30 mouse cellular contexts compared by ENCODE assay signal in the genomic region with DNA sequence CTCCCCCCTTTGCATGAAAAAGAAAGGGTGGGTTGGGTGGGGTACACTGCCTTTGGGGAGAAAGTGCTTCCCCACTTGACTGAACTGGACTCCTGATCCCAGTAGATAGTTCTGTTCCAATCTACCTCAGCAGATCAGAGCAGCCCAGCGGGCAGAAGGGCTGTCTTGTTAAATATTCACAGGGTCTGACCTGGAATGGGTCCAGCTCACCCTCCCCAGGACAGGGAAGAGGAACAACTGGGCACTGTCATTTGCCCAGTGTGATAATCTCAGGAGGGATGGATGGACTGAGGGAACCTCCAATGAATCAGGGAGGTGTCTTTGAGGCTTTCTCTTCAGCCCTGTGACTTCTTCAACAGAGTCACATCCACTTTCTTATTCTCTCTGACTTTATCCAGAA. TPM values are rescaled to one million over a fixed set of nuclear protein-coding genes. Genes with fewer than 3 reads are reported as not detected.
DNase-seq lines count a peak whose midpoint lies in the region; ATAC-seq and TF ChIP-seq lines count a peak whose summit lies in the region.
"Had no signal": no experiment of that assay in that cellular context is flagged by ENCODE, and none has a peak within 500 bp of the region (broad histone marks: within the 10 kb centered on the region; RNA-seq: fewer than 3 reads in every experiment).

No protein-coding gene starts in this region.

- peak; percentile 93 for DNase-seq in kidney, adult 8-10 months
- DNase-seq in kidney, postnatal 4 days = peak; percentile 61 to 74
- peak; percentile 56 for DNase-seq in liver, postnatal 0 days
- no peak for DNase-seq in adrenal gland, postnatal 14 days
- DNase-seq in forebrain, embryonic 11.5 days (ENCODE audit: low spot score) = no peak
- DNase-seq: adrenal gland, adult 8-10 months; cerebellum, adult 8-10 months; gastrocnemius, postnatal 10 days had no signal

- no peaks in the 10 kb centered on the region for H3K4me1 ChIP-seq in kidney, embryonic 16.5 days (ENCODE audit: insufficient read depth, low read length)
- peaks cover 5% of the 10 kb centered on the region; the same call in 1 of the 2 replicates for H3K4me1 ChIP-seq in liver, postnatal 0 days (ENCODE audit: insufficient read depth)
- H3K4me1 ChIP-seq in midbrain, embryonic 15.5 days = no peaks in the 10 kb centered on the region
- H3K4me1 ChIP-seq in forebrain, embryonic 11.5 days (replicated peaks; ENCODE audit: control insufficient read depth, insufficient read depth, low read length) = no peaks in the 10 kb centered on the region
- H3K4me1 ChIP-seq: embryonic facial prominence, embryonic 15.5 days; lung, embryonic 15.5 days; neural tube, embryonic 13.5 days had no signal

- H3K36me3 ChIP-seq in kidney, embryonic 16.5 days (ENCODE audit: insufficient read depth, low read length) = no peaks in the 10 kb centered on the region
- H3K36me3 ChIP-seq in liver, postnatal 0 days (replicated peaks; ENCODE audit: insufficient read depth, low read length) = no peaks in the 10 kb centered on the region
- H3K36me3 ChIP-seq in midbrain, embryonic 15.5 days (replicated peaks) = no peaks in the 10 kb centered on the region
- no peaks in the 10 kb centered on the region for H3K36me3 ChIP-seq in forebrain, embryonic 11.5 days (ENCODE audit: control insufficient read depth, insufficient read depth, low read length)
- H3K36me3 ChIP-seq: embryonic facial prominence, embryonic 15.5 days; lung, embryonic 15.5 days; neural tube, embryonic 13.5 days had no signal

- no peak overlapping the region for H3K4me3 ChIP-seq in kidney, embryonic 16.5 days (ENCODE audit: low read length)
- H3K4me3 ChIP-seq in liver, postnatal 0 days (ENCODE audit: low read depth, low read length) = no peak overlapping the region
- no peak overlapping the region for H3K4me3 ChIP-seq in midbrain, embryonic 15.5 days
- H3K4me3 ChIP-seq in forebrain, embryonic 11.5 days (ENCODE audit: low read depth, low read length) = no peak overlapping the region
- H3K4me3 ChIP-seq: embryonic facial prominence, embryonic 15.5 days; left cerebral cortex, adult 2 months; lung, embryonic 15.5 days; myocyte; neural tube, embryonic 13.5 days had no signal

- H3K9ac ChIP-seq in kidney, embryonic 16.5 days (replicated peaks; ENCODE audit: low read length) = no peak overlapping the region
- no peak overlapping the region for H3K9ac ChIP-seq in liver, postnatal 0 days (replicated peaks)
- no peak overlapping the region for H3K9ac ChIP-seq in midbrain, embryonic 15.5 days
- no peak overlapping the region for H3K9ac ChIP-seq in forebrain, embryonic 11.5 days (ENCODE audit: low read length)
- H3K9ac ChIP-seq: embryonic facial prominence, embryonic 15.5 days; lung, embryonic 15.5 days; neural tube, embryonic 13.5 days had no signal

- 67% methylated on average over 1 of the region's 1 CpGs for WGBS in kidney, embryonic 16.5 days
- 42% methylated on average over 1 of the region's 1 CpGs for WGBS in liver, postnatal 0 days (ENCODE audit: insufficient replicate concordance)
- WGBS in midbrain, embryonic 15.5 days = 75% methylated on average over 1 of the region's 1 CpGs
- WGBS in forebrain, embryonic 11.5 days = 81% methylated on average over 1 of the region's 1 CpGs

- no peak for TF ChIP-seq CTCF in liver, postnatal 0 days (IDR thresholded peaks at IDR 0.05; ENCODE audit: low read depth)

- H3K27me3 ChIP-seq in kidney, embryonic 16.5 days (ENCODE audit: insufficient read depth, low read length) = no peaks in the 10 kb centered on the region
- H3K27me3 ChIP-seq in liver, postnatal 0 days (ENCODE audit: insufficient read depth, low read length) = no peaks in the 10 kb centered on the region
- H3K27me3 ChIP-seq in midbrain, embryonic 15.5 days (replicated peaks) = no peaks in the 10 kb centered on the region
- H3K27me3 ChIP-seq in forebrain, embryonic 11.5 days (ENCODE audit: control insufficient read depth, insufficient read depth, low read length) = no peaks in the 10 kb centered on the region
- H3K27me3 ChIP-seq: embryonic facial prominence, embryonic 15.5 days; lung, embryonic 15.5 days; neural tube, embryonic 13.5 days had no signal

- no peak for TF ChIP-seq EP300 in liver, postnatal 0 days (IDR thresholded peaks at IDR 0.05; ENCODE audit: low read depth)

- H3K4me2 ChIP-seq in kidney, embryonic 16.5 days (replicated peaks; ENCODE audit: low read depth, low read length) = no peak overlapping the region
- no peak overlapping the region for H3K4me2 ChIP-seq in liver, postnatal 0 days (ENCODE audit: low read depth, low read length)
- H3K4me2 ChIP-seq in midbrain, embryonic 15.5 days = no peak overlapping the region
- no peak overlapping the region for H3K4me2 ChIP-seq in forebrain, embryonic 11.5 days (ENCODE audit: low read depth, low read length, severe bottlenecking)
- H3K4me2 ChIP-seq: embryonic facial prominence, embryonic 15.5 days; heart, embryonic 11.5 days; lung, embryonic 15.5 days; neural tube, embryonic 13.5 days had no signal

- peak; percentile 84 for ATAC-seq in kidney, embryonic 16.5 days (ENCODE audit: low FRiP score, low TSS enrichment)
- peak; percentile 69 for ATAC-seq in liver, postnatal 0 days
- no peak for ATAC-seq in midbrain, embryonic 15.5 days (replicated peaks)
- ATAC-seq in forebrain, embryonic 11.5 days (replicated peaks; ENCODE audit: low FRiP score) = no peak
- ATAC-seq: activated CD4-positive, CD25-positive, alpha-beta regulatory T cell, adult 4 months; forebrain, embryonic 16.5 days; midbrain, embryonic 16.5 days had no signal

- H3K9me3 ChIP-seq in kidney, embryonic 16.5 days (ENCODE audit: low read length) = no peaks in the 10 kb centered on the region
- H3K9me3 ChIP-seq in liver, postnatal 0 days (ENCODE audit: low read length) = no peaks in the 10 kb centered on the region
- H3K9me3 ChIP-seq in midbrain, embryonic 15.5 days = no peaks in the 10 kb centered on the region
- H3K9me3 ChIP-seq in forebrain, embryonic 11.5 days (ENCODE audit: control insufficient read depth, low read length) = no peaks in the 10 kb centered on the region
- H3K9me3 ChIP-seq: embryonic facial prominence, embryonic 15.5 days; lung, embryonic 15.5 days; neural tube, embryonic 13.5 days had no signal

- peak overlapping the region; percentile 59; the same call in 1 of the 2 replicates for H3K27ac ChIP-seq in kidney, embryonic 16.5 days (ENCODE audit: low read length)
- H3K27ac ChIP-seq in liver, postnatal 0 days (ENCODE audit: low read depth) = peak overlapping the region; percentile 29; the same call in 1 of the 2 replicates
- H3K27ac ChIP-seq in midbrain, embryonic 15.5 days = no peak overlapping the region
- H3K27ac ChIP-seq in forebrain, embryonic 11.5 days (ENCODE audit: low read depth, low read length) = no peak overlapping the region
- H3K27ac ChIP-seq: embryonic facial prominence, embryonic 15.5 days; left cerebral cortex, adult 2 months; lung, embryonic 15.5 days; macrophage; neural tube, embryonic 13.5 days had no signal

RNA-seq across cellular contexts. Expression of gene Rdh19, which starts 1.6 kb away (rescaled TPM):
- polyA plus RNA-seq in kidney, embryonic 16.5 days (2015; fragmentation: Nextera tagmentation; extraction: Ambion mirVana) = 6.8 TPM in 2 replicates
- polyA plus RNA-seq in liver, postnatal 0 days (2015; fragmentation: Nextera tagmentation; extraction: Ambion mirVana) = not detected in 2 replicates
- polyA plus RNA-seq in midbrain, embryonic 15.5 days (2015; fragmentation: Nextera tagmentation; extraction: Ambion mirVana) = not detected in 2 replicates
- not detected in 2 replicates for total RNA-seq in adrenal gland, postnatal 14 days (2021)
- polyA plus RNA-seq in forebrain, embryonic 11.5 days (2014; fragmentation: Nextera tagmentation; extraction: Ambion mirVana) = not detected in 2 replicates
- total RNA-seq: gastrocnemius, postnatal 10 days; granulocyte monocyte progenitor cell, adult 5-6 weeks; layer of hippocampus, postnatal 10 days; left cerebral cortex, adult 2 months; left cerebral cortex, postnatal 36 days had no signal
- polyA plus RNA-seq: activated CD4-positive, CD25-positive, alpha-beta regulatory T cell, adult 4 months; C2C12; embryonic facial prominence, embryonic 15.5 days; forebrain, embryonic 16.5 days; heart, embryonic 11.5 days; heart, postnatal 0 days; hindbrain, embryonic 11.5 days; large intestine, adult 2 months; limb, embryonic 14.5 days; lung, embryonic 15.5 days; macrophage; midbrain, embryonic 16.5 days; myocyte; neural tube, embryonic 13.5 days; spleen, adult 2 months; testis, adult 2 months had no signal

RNA-seq across cellular contexts. Expression of gene Rdh16f2, which starts 18.2 kb away (rescaled TPM):
- polyA plus RNA-seq in kidney, embryonic 16.5 days (2015; fragmentation: Nextera tagmentation; extraction: Ambion mirVana) = 1.1 and 1.3 TPM in 2 replicates
- 4.2 and 4.6 TPM in 2 replicates for polyA plus RNA-seq in liver, postnatal 0 days (2015; fragmentation: Nextera tagmentation; extraction: Ambion mirVana)
- polyA plus RNA-seq in midbrain, embryonic 15.5 days (2015; fragmentation: Nextera tagmentation; extraction: Ambion mirVana) = not detected in 2 replicates
- total RNA-seq in adrenal gland, postnatal 14 days (2021) = 1.4 TPM in 1 of 2 replicates, not detected in the other
- polyA plus RNA-seq in forebrain, embryonic 11.5 days (2014; fragmentation: Nextera tagmentation; extraction: Ambion mirVana) = not detected in 2 replicates
- total RNA-seq: adrenal gland, adult 8-10 months; gastrocnemius, postnatal 10 days; granulocyte monocyte progenitor cell, adult 5-6 weeks; layer of hippocampus, postnatal 10 days; left cerebral cortex, adult 2 months; left cerebral cortex, postnatal 36 days had no signal
- polyA plus RNA-seq: activated CD4-positive, CD25-positive, alpha-beta regulatory T cell, adult 4 months; C2C12; embryonic facial prominence, embryonic 15.5 days; forebrain, embryonic 16.5 days; heart, embryonic 11.5 days; heart, postnatal 0 days; hindbrain, embryonic 11.5 days; limb, embryonic 14.5 days; lung, embryonic 15.5 days; macrophage; midbrain, embryonic 16.5 days; neural tube, embryonic 13.5 days had no signal

RNA-seq across cellular contexts. Expression of gene Rdh7, which starts 40.5 kb away (rescaled TPM):
- not detected in 2 replicates for polyA plus RNA-seq in kidney, embryonic 16.5 days (2015; fragmentation: Nextera tagmentation; extraction: Ambion mirVana)
- polyA plus RNA-seq in liver, postnatal 0 days (2015; fragmentation: Nextera tagmentation; extraction: Ambion mirVana) = 345 and 356 TPM in 2 replicates
- polyA plus RNA-seq in midbrain, embryonic 15.5 days (2015; fragmentation: Nextera tagmentation; extraction: Ambion mirVana) = not detected in 2 replicates
- 3.9 and 81.0 TPM in 2 replicates for total RNA-seq in adrenal gland, postnatal 14 days (2021)
- polyA plus RNA-seq in forebrain, embryonic 11.5 days (2014; fragmentation: Nextera tagmentation; extraction: Ambion mirVana) = not detected in 2 replicates
- total RNA-seq: granulocyte monocyte progenitor cell, adult 5-6 weeks; layer of hippocampus, postnatal 10 days; left cerebral cortex, adult 2 months; left cerebral cortex, postnatal 36 days had no signal
- polyA plus RNA-seq: activated CD4-positive, CD25-positive, alpha-beta regulatory T cell, adult 4 months; C2C12; embryonic facial prominence, embryonic 15.5 days; forebrain, embryonic 16.5 days; heart, embryonic 11.5 days; heart, postnatal 0 days; hindbrain, embryonic 11.5 days; lung, embryonic 15.5 days; macrophage; midbrain, embryonic 16.5 days; myocyte; neural tube, embryonic 13.5 days; testis, adult 2 months had no signal

RNA-seq across cellular contexts. Expression of gene Rdh16, which starts 47.1 kb away (rescaled TPM):
- polyA plus RNA-seq in kidney, embryonic 16.5 days (2015; fragmentation: Nextera tagmentation; extraction: Ambion mirVana) = 1.1 and 1.6 TPM in 2 replicates
- 0.59 and 0.70 TPM in 2 replicates for polyA plus RNA-seq in liver, postnatal 0 days (2015; fragmentation: Nextera tagmentation; extraction: Ambion mirVana)
- not detected in 2 replicates for polyA plus RNA-seq in midbrain, embryonic 15.5 days (2015; fragmentation: Nextera tagmentation; extraction: Ambion mirVana)
- total RNA-seq in adrenal gland, postnatal 14 days (2021) = 0.64 and 1.7 TPM in 2 replicates
- not detected in 2 replicates for polyA plus RNA-seq in forebrain, embryonic 11.5 days (2014; fragmentation: Nextera tagmentation; extraction: Ambion mirVana)
- total RNA-seq: granulocyte monocyte progenitor cell, adult 5-6 weeks had no signal
- polyA plus RNA-seq: activated CD4-positive, CD25-positive, alpha-beta regulatory T cell, adult 4 months; C2C12; embryonic facial prominence, embryonic 15.5 days; forebrain, embryonic 16.5 days; heart, embryonic 11.5 days; heart, postnatal 0 days; hindbrain, embryonic 11.5 days; lung, embryonic 15.5 days; macrophage; midbrain, embryonic 16.5 days; myocyte; neural tube, embryonic 13.5 days had no signal

RNA-seq across cellular contexts. Expression of gene Sdr9c7, which starts 50.2 kb away (rescaled TPM):
- polyA plus RNA-seq in kidney, embryonic 16.5 days (2015; fragmentation: Nextera tagmentation; extraction: Ambion mirVana) = not detected in 2 replicates
- polyA plus RNA-seq in liver, postnatal 0 days (2015; fragmentation: Nextera tagmentation; extraction: Ambion mirVana) = 0.05 TPM in 2 replicates
- not detected in 2 replicates for polyA plus RNA-seq in midbrain, embryonic 15.5 days (2015; fragmentation: Nextera tagmentation; extraction: Ambion mirVana)
- 0.56 and 1.7 TPM in 2 replicates for total RNA-seq in adrenal gland, postnatal 14 days (2021)
- not detected in 2 replicates for polyA plus RNA-seq in forebrain, embryonic 11.5 days (2014; fragmentation: Nextera tagmentation; extraction: Ambion mirVana)
- total RNA-seq: gastrocnemius, postnatal 10 days; granulocyte monocyte progenitor cell, adult 5-6 weeks; layer of hippocampus, postnatal 10 days; left cerebral cortex, adult 2 months; left cerebral cortex, postnatal 36 days had no signal
- polyA plus RNA-seq: activated CD4-positive, CD25-positive, alpha-beta regulatory T cell, adult 4 months; C2C12; forebrain, embryonic 16.5 days; heart, embryonic 11.5 days; heart, postnatal 0 days; hindbrain, embryonic 11.5 days; lung, embryonic 15.5 days; macrophage; midbrain, embryonic 16.5 days; myocyte; neural tube, embryonic 13.5 days had no signal

Comparison
In these comparisons a context has a peak if more than half of its experiments do, and no peak if none do; other contexts are left out.
1. DNase-seq: peak in kidney, adult 8-10 months (2 of 2), kidney, postnatal 4 days (2 of 2) and liver, postnatal 0 days (single experiment); none in adrenal gland, postnatal 14 days (single experiment) and forebrain, embryonic 11.5 days (single experiment).
2. ATAC-seq: peak in kidney, embryonic 16.5 days (single experiment) and liver, postnatal 0 days (single experiment); none in midbrain, embryonic 15.5 days (single experiment) and forebrain, embryonic 11.5 days (single experiment).
3. H3K27ac ChIP-seq: peak in kidney, embryonic 16.5 days (single experiment) and liver, postnatal 0 days (single experiment); none in midbrain, embryonic 15.5 days (single experiment) and forebrain, embryonic 11.5 days (single experiment).
4. RNA of gene Rdh7, which starts 40.5 kb away (polyA plus RNA-seq): 345 to 356 TPM in liver, postnatal 0 days; not detected in kidney, embryonic 16.5 days, not detected in midbrain, embryonic 15.5 days and not detected in forebrain, embryonic 11.5 days; every median in the first group is over 100 times any median in the second.